Mouse (Mus musculus) liver, embryonic 12.5 days (tissue): ENCODE results near the gene Prok1. TPM values are rescaled to one million over a fixed set of nuclear protein-coding genes. Genes with fewer than 3 reads are reported as not detected.

Experiments used
- ATAC-seq: fragments of 200-750 bp; cut with Nextera tagmentation; 2 replicates; pipeline ENCODE4 v1.8.0; 2017; ENCODE audit warnings: moderate number of reproducible peaks, mild to moderate bottlenecking, moderate library complexity
- H3K27ac ChIP-seq: fragments of 300-500 bp; sonication (generic); 2 replicates; pipeline ENCODE4 v1.5.1; 2016; ENCODE audit warnings: mild to moderate bottlenecking
- H3K27me3 ChIP-seq: fragments of 300-500 bp; sonication (generic); replicated peaks from 2 replicates; pipeline ENCODE4 v1.6.1; 2016; ENCODE audit warnings: mild to moderate bottlenecking, moderate library complexity
- H3K36me3 ChIP-seq: fragments of 300-500 bp; sonication (generic); 2 replicates; pipeline ENCODE4 v1.6.1; 2016; ENCODE audit warnings: mild to moderate bottlenecking, moderate library complexity
- H3K4me1 ChIP-seq: fragments of 300-500 bp; sonication (generic); 2 replicates; pipeline ENCODE4 v1.6.1; 2016
- H3K4me2 ChIP-seq: fragments of 300-500 bp; sonication (generic); 2 replicates; pipeline ENCODE4 v1.6.1; 2016; ENCODE audit warnings: mild to moderate bottlenecking, moderate library complexity
- H3K4me3 ChIP-seq: fragments of 300-500 bp; sonication (generic); 2 replicates; pipeline ENCODE4 v1.5.1; 2016; ENCODE audit warnings: mild to moderate bottlenecking, moderate library complexity
- H3K9ac ChIP-seq: fragments of 300-500 bp; sonication (generic); 2 replicates; pipeline ENCODE4 v1.6.1; 2016; ENCODE audit warnings: mild to moderate bottlenecking, moderate library complexity
- H3K9me3 ChIP-seq: fragments of 300-500 bp; sonication (generic); replicated peaks from 2 replicates; pipeline ENCODE4 v1.6.1; 2016; ENCODE audit warnings: mild to moderate bottlenecking, moderate library complexity
- WGBS: fragments of 180-500 bp; shearing (Covaris S2); methylation state at CpG from one replicate; pipeline ENCODE4 v1.1.7; 2016; ENCODE audit not compliant: insufficient replicate concordance; 5-methylcytosine and 5-hydroxymethylcytosine counted together
- polyA plus RNA-seq: library from polyadenylated mRNA; unstranded; fragments of >200 nt; fragmentation: Nextera tagmentation; extraction: Ambion mirVana; gene quantifications from 2 replicates; pipeline ENCODE4 v1.2.1, GENCODE M21; 2016

Gene Prok1
- polyA plus RNA-seq, 1 experiment from 2014 or later = not detected

DNA sequence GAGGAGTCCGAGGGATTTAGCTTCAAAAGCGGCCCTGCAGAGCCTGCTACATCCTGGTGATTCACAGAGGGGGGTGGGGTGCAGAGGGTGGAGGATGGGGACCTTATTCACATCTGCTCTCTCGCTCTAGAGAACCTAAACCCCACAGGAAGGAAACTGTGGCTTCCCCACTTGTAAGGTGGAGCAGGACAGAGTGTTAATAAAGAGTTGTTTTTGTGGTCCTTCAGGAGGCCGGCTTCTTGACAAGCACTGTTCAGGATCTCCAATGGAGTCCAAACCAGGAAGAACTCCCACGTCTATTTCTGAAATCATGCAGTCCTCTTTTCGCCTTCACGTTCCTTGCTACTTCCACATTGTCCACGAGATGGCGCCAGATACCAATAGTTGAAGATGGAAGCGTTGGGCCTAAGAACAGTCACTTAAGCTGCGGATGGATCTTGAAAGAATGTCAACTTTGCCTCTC is 6.1 kb downstream of the Prok1 start:
- no peak overlapping the region for H3K27ac ChIP-seq
- ATAC-seq = no peak
- peaks cover 4% of the 10 kb centered on the region; the same call in 1 of the 2 replicates for H3K4me1 ChIP-seq
- H3K36me3 ChIP-seq = no peaks in the 10 kb centered on the region
- H3K9me3 ChIP-seq = no peaks in the 10 kb centered on the region
- H3K27me3 ChIP-seq = peaks cover 34% of the 10 kb centered on the region
- 0 out of 2 replicates have a peak overlapping the region, but pooled peaks have one; percentile 14 for H3K4me2 ChIP-seq
- no peak overlapping the region for H3K9ac ChIP-seq
- no peak overlapping the region for H3K4me3 ChIP-seq
- WGBS = 6% methylated on average over 11 of the region's 11 CpGs

DNA sequence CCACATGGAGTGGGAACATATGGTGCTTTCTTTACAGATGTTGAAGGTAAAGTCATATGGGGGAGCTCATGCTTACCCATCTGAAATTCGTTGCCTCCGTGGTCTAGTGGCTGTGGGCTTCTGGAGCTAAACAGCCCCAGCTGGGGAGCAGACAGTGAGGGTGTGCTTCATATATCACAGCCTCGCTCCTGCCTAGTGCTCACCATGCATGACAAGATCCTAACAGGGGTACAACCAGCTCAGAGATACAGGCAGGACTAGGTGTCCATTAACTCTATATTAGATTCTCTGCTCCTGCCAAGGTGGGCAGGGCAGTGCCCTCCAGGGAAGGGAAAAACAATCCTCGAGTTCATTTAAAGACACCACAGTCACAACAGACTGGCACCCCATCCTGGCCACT is 8.3 kb downstream of the Prok1 start:
- WGBS = 59% methylated on average over 4 of the region's 4 CpGs
- no peak for ATAC-seq
- Histone ChIP-seq H3K9ac (no peak overlapping the region), H3K36me3 (no peaks in the 10 kb centered on the region), H3K27ac (no peak overlapping the region), H3K4me1 (peaks cover 4% of the 10 kb centered on the region; the same call in 1 of the 2 replicates), H3K9me3 (no peaks in the 10 kb centered on the region), H3K27me3 (peaks cover 34% of the 10 kb centered on the region), H3K4me3 (no peak overlapping the region), H3K4me2 (no peak overlapping the region)

DNA sequence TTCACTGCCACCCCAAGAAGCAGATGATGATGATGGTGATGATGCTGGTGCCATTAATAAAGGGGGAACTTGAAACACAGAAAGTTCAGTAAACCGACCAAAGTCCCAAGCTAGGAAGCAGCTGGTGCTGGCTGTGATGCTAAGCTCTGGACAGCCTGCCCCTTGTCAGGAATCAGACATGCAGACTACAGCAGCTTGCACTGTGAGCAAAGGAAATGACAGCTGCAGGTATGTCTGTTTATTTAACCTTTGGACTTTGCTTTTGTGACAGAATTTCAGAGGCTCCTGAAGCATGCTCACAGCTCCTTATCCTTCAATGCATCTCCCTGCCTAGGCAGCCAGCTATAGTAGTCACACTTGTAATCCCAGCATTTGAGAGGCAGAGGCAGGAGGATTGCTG is 9.0 kb downstream of the Prok1 start, which contains the start of gene A630076J17Rik:
Gene A630076J17Rik (plus strand): TSS at position 88 of the 400 bp plus-strand sequence.
- H3K4me3 ChIP-seq = no peak within 1 kb of the TSS
- H3K9me3 ChIP-seq = no peaks in the 10 kb centered on the region
- peaks cover 4% of the 10 kb centered on the region; the same call in 1 of the 2 replicates for H3K4me1 ChIP-seq
- H3K4me2 ChIP-seq = no peak within 1 kb of the TSS
- WGBS = 20% methylated on average over 1 of the region's 1 CpGs
- H3K27ac ChIP-seq = no peak within 1 kb of the TSS
- H3K27me3 ChIP-seq = peaks cover 33% of the 10 kb centered on the region
- no peak within 1 kb of the TSS for H3K9ac ChIP-seq
- no peak for ATAC-seq
- H3K36me3 ChIP-seq = no peaks in the 10 kb centered on the region

GRCm38 (mm10) chr3:107229822-107230221 is 9.7 kb downstream of the Prok1 start:
- Histone ChIP-seq H3K27ac (no peak overlapping the region), H3K9ac (no peak overlapping the region), H3K4me3 (no peak overlapping the region), H3K36me3 (no peaks in the 10 kb centered on the region), H3K9me3 (no peaks in the 10 kb centered on the region), H3K4me2 (no peak overlapping the region), H3K4me1 (peaks cover 4% of the 10 kb centered on the region; the same call in 1 of the 2 replicates), H3K27me3 (peaks cover 29% of the 10 kb centered on the region)
- WGBS = 50% methylated on average over 5 of the region's 5 CpGs
- peak; percentile 61 for ATAC-seq

DNA sequence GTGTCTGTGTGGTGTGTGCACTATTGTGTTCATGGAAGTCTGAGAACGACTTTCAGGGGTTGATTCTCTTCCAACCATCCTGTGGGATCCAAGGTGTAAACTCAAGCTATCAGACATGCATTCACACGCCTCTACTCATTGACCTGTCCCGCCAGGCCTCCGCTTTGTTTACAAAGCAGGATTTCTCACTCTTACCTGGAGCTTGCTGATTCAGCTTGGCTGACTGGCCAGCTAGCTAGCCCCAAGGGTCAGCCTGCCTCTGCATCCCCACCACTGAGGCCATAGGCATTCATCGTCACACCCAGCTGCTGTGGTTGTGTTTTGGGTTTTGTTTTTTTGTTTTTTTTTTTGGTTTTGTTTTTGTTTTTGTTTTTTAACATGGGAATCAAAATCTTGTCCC is 10.3 kb downstream of the Prok1 start:
- ATAC-seq = no peak
- H3K27ac ChIP-seq = no peak overlapping the region

GRCm38 (mm10) chr3:107225820-107226219 is 13.7 kb downstream of the Prok1 start:
- Histone ChIP-seq H3K27me3 (0 out of 2 replicates have a peak, but pooled peaks cover 4% of the 10 kb centered on the region), H3K27ac (no peak overlapping the region), H3K9me3 (peaks cover 4% of the 10 kb centered on the region; the same call in 1 of the 2 replicates), H3K36me3 (no peaks in the 10 kb centered on the region), H3K4me1 (peaks cover 4% of the 10 kb centered on the region; the same call in 1 of the 2 replicates), H3K9ac (no peak overlapping the region), H3K4me3 (no peak overlapping the region), H3K4me2 (no peak overlapping the region)
- 68% methylated on average over 5 of the region's 5 CpGs for WGBS
- no peak for ATAC-seq

More for the DNA sequence above, 10.3 kb downstream of the Prok1 start:
- Histone ChIP-seq H3K9me3 (peaks cover 4% of the 10 kb centered on the region; the same call in 1 of the 2 replicates), H3K9ac (no peak overlapping the region), H3K4me2 (no peak overlapping the region), H3K36me3 (no peaks in the 10 kb centered on the region), H3K4me3 (no peak overlapping the region), H3K27me3 (peaks cover 29% of the 10 kb centered on the region), H3K4me1 (peaks cover 4% of the 10 kb centered on the region; the same call in 1 of the 2 replicates)
- WGBS = 56% methylated on average over 5 of the region's 5 CpGs

- ATAC-seq = no peak
Measured at GRCm38 (mm10) chr3:107223230-107223629, 16.3 kb downstream of the Prok1 start.

GRCm38 (mm10) chr3:107221608-107222007 is 17.9 kb downstream of the Prok1 start, which contains the start of gene Cym:
Gene Cym (minus strand): TSS chr3:107221732.
- 66% methylated on average over 10 of the region's 10 CpGs for WGBS
- H3K4me3 ChIP-seq = no peak within 1 kb of the TSS
- ATAC-seq = no peak

More at GRCm38 (mm10) chr3:107223230-107223629, 16.3 kb downstream of the Prok1 start:
- H3K27me3 ChIP-seq = 0 out of 2 replicates have a peak, but pooled peaks cover 6% of the 10 kb centered on the region
- H3K9me3 ChIP-seq = peaks cover 4% of the 10 kb centered on the region; the same call in 1 of the 2 replicates
- no peak overlapping the region for H3K9ac ChIP-seq
- no peaks in the 10 kb centered on the region for H3K4me1 ChIP-seq
- no peak overlapping the region for H3K4me3 ChIP-seq
- H3K4me2 ChIP-seq = no peak overlapping the region
- H3K27ac ChIP-seq = no peak overlapping the region
- WGBS = 42% methylated on average over 1 of the region's 1 CpGs
- no peaks in the 10 kb centered on the region for H3K36me3 ChIP-seq

DNA sequence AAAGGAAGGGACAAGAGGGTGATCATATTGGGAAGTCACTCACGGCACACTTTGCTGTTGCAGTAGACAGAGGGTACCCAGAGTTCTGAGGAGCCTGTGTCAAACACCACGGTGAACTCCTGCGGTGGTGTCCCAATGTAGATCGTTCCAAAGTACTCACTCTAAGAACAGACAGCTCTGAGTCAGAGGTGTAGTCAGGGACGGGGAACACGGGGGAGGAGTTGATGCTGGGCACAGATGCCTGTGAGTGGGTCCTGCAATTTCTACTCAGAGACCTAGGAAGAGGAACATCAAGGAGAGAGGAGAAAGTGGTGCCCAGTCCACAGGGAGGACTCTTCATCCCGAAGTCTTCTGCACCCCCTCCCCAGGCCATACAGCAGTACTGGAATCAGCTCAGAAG is 20.9 kb downstream of the Prok1 start:
- Histone ChIP-seq H3K27ac (no peak overlapping the region), H3K27me3 (0 out of 2 replicates have a peak, but pooled peaks cover 6% of the 10 kb centered on the region), H3K4me1 (no peaks in the 10 kb centered on the region), H3K4me3 (no peak overlapping the region), H3K9ac (no peak overlapping the region), H3K36me3 (no peaks in the 10 kb centered on the region), H3K9me3 (no peaks in the 10 kb centered on the region), H3K4me2 (no peak overlapping the region)
- ATAC-seq = no peak
- 71% methylated on average over 7 of the region's 7 CpGs for WGBS

More at GRCm38 (mm10) chr3:107221608-107222007, 17.9 kb downstream of the Prok1 start, which contains the start of gene Cym:
- Histone ChIP-seq H3K27me3 (0 out of 2 replicates have a peak, but pooled peaks cover 6% of the 10 kb centered on the region), H3K9me3 (peaks cover 4% of the 10 kb centered on the region; the same call in 1 of the 2 replicates), H3K4me1 (no peaks in the 10 kb centered on the region), H3K4me2 (no peak within 1 kb of the TSS), H3K27ac (no peak within 1 kb of the TSS), H3K9ac (no peak within 1 kb of the TSS), H3K36me3 (no peaks in the 10 kb centered on the region)

DNA sequence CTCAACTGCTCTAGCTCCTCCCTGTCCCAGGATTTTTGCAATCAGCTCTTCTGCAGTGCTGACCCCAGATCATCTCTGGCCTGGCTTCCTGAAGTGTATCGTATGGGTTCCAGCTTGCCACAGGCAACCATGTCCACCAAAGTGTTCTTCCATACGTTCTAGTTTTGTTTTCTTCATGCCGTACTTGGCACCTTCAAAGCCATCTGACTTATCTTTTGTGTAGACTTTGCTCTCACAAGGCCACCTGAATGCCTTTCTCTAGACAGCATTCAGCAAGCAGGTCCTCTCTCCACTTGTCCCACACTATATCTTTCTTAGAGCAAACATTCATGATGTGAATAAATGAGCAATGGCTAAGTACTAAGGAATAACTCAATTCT is 22.4 kb downstream of the Prok1 start:
- Histone ChIP-seq H3K9me3 (no peaks in the 10 kb centered on the region), H3K27ac (no peak overlapping the region), H3K4me1 (no peaks in the 10 kb centered on the region), H3K36me3 (no peaks in the 10 kb centered on the region), H3K4me2 (no peak overlapping the region), H3K9ac (no peak overlapping the region), H3K4me3 (no peak overlapping the region), H3K27me3 (0 out of 2 replicates have a peak, but pooled peaks cover 6% of the 10 kb centered on the region)
- ATAC-seq = no peak
- 66% methylated on average over 3 of the region's 3 CpGs for WGBS

GRCm38 (mm10) chr3:107216400-107217100 is 23.0 kb downstream of the Prok1 start:
- ATAC-seq = no peak
- H3K4me1 ChIP-seq = no peaks in the 10 kb centered on the region
- H3K4me3 ChIP-seq = no peak overlapping the region
- no peak overlapping the region for H3K9ac ChIP-seq
- H3K36me3 ChIP-seq = no peaks in the 10 kb centered on the region
- no peaks in the 10 kb centered on the region for H3K9me3 ChIP-seq
- no peak overlapping the region for H3K27ac ChIP-seq
- 62% methylated on average over 8 of the region's 8 CpGs for WGBS
- H3K27me3 ChIP-seq = 0 out of 2 replicates have a peak, but pooled peaks cover 6% of the 10 kb centered on the region
- no peak overlapping the region for H3K4me2 ChIP-seq

DNA sequence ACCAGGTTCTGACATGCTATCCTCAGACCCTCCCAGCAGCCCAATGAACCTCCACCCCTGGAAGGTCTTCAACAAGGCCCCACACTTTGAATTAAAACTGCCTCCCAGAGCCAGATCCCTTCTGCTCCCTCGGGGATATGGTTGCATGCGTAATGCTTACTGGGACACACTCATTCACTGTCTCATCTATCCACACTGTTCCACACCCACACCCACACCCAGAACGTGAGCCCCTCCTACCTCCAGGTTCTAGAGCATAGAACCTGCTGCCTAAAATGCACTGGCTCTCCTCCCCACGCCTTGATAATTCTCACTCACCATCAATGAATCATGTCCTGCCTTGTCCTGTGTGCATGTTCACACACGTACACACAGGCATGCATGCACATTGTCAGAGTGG is 24.9 kb downstream of the Prok1 start:
- no peak for ATAC-seq

More for the DNA sequence above, 24.9 kb downstream of the Prok1 start:
- Histone ChIP-seq H3K9me3 (no peaks in the 10 kb centered on the region), H3K27ac (no peak overlapping the region), H3K27me3 (0 out of 2 replicates have a peak, but pooled peaks cover 6% of the 10 kb centered on the region), H3K4me3 (no peak overlapping the region), H3K9ac (no peak overlapping the region), H3K36me3 (no peaks in the 10 kb centered on the region), H3K4me2 (no peak overlapping the region), H3K4me1 (no peaks in the 10 kb centered on the region)
- 59% methylated on average over 5 of the region's 5 CpGs for WGBS
